Mouse (Mus musculus): ENCODE measurements around the gene Mpv17l2.
A peak's percentile ranks its signal among the peaks of the same experiment; 100 is the strongest.

The Mpv17l2 gene

GRCm38 (mm10) chr8:70766571-70767440 lies 6.1 kb upstream of the Mpv17l2 start:
- peak; percentile 93 for DNase-seq

- DNase-seq = peak in 1 of 2 experiments; percentile 54
Measured at GRCm38 (mm10) chr8:70765838-70766570, 5.3 kb upstream of the Mpv17l2 start.

DNA sequence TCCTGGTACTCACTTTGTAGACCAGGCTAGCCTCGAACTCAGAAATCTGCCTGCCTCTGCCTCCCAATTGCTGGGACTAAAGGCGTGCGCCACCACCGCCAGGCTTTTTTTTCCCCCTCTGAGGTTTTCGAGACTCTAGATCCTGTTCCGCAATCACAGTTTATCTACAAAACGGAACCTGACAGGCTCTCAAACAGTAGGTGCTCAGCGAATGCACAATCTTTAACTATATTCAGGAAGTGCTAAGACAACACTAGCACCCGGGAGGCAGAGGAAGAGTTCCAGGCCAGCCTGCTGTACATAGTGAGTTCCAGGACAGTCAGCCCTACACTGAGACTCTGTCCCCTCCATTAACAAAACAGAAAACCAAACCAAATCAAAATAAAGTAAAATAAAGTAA lies 4.6 kb upstream of the Mpv17l2 start:
- DNase-seq = no peak

DNA sequence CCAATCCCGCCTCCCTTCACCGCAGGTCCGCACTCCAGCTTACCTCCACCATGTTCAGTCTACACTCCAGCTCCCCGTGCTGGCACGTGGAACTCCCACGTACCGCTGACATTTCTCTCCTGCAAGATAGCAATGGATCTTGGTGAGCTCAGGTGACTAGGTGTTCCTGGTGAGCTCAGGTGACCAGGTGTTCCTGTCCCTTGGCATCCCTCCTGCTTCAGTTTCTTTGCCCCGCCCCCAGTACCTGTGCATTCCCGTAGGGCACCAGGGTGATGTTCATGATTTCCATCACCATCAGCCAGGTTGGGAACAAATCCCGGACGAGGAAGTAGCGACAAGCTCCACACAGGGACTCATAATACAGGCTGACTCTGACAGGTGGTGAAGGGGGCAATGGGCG lies 3.9 kb upstream of the Mpv17l2 start:
- DNase-seq = peak in 1 of 2 experiments; percentile 36

DNA sequence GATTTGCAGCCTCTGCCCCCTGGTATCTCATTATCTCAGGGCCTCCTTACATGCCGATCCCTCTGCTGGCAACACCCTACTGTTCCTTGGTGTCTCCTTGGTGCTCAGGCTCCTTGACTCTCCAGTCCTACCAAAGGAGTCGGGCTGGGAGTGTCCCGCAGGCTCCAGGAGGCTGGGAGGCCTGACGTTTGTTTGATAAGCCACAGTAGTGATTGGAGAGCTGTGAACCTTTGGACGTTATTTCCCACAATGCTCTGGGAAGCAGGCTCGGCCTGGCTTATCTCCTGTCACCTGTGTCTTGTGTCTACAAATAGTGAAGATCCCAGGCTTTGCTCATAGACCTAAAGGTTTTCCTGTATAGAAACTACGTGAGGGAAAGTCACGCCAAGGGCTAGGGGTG lies 3.3 kb upstream of the Mpv17l2 start:
- DNase-seq = no peak

GRCm38 (mm10) chr8:70763354-70763753 lies 2.6 kb upstream of the Mpv17l2 start:
- DNase-seq = peak in 1 of 2 experiments; percentile 75

DNA sequence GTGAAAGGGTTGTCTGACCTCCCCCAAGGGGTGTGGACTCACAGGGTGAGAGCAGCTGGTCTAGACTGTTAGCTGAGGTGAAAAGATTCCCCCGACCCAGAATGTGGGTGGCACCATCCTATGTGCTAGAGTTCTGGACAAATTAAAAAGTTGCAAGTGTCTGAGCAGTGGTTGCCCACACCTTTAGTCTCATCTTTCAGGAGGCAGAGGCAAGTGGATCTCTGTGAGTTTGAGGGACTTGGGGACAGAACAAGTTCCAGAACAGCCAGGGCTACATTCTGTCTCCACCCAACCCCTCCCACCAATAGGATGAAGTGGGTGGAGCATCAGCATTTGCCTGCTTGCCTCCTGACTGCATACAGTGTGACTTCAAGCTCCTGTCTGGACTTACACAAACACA lies 1.4 kb upstream of the Mpv17l2 start:
- DNase-seq = no peak

DNA sequence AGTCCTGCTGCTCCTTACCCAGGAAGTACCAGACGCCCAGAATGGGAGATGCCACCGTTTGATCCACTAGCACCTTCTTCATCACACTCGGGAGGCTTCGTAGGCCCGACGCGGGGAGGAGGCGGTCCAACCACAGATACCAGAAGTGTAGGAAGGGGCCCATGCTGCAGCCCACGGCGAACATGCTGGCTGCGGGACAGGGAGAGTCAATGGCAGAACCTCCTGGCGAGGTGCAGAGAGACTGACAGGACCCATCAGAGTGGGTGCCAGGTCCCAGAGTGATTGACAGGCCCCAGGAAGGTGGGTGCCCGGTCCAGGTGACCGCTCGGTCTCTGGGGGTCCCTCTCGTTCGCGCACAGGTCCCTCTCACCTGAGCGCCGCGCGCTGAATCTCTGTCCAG lies 396 bp downstream of the Mpv17l2 start:
- no peak for DNase-seq

GRCm38 (mm10) chr8:70758616-70759561 lies 1.9 kb downstream of the Mpv17l2 start:
- DNase-seq = peak; percentile 23 to 37

GRCm38 (mm10) chr8:70758308-70758615 lies 2.5 kb downstream of the Mpv17l2 start:
- DNase-seq = no peak

- DNase-seq = peak in 1 of 2 experiments; percentile 19
Measured at GRCm38 (mm10) chr8:70757523-70758307, 3.0 kb downstream of the Mpv17l2 start.

GRCm38 (mm10) chr8:70756476-70757040 lies 4.2 kb downstream of the Mpv17l2 start:
- DNase-seq = peak in 1 of 2 experiments; percentile 3

DNA sequence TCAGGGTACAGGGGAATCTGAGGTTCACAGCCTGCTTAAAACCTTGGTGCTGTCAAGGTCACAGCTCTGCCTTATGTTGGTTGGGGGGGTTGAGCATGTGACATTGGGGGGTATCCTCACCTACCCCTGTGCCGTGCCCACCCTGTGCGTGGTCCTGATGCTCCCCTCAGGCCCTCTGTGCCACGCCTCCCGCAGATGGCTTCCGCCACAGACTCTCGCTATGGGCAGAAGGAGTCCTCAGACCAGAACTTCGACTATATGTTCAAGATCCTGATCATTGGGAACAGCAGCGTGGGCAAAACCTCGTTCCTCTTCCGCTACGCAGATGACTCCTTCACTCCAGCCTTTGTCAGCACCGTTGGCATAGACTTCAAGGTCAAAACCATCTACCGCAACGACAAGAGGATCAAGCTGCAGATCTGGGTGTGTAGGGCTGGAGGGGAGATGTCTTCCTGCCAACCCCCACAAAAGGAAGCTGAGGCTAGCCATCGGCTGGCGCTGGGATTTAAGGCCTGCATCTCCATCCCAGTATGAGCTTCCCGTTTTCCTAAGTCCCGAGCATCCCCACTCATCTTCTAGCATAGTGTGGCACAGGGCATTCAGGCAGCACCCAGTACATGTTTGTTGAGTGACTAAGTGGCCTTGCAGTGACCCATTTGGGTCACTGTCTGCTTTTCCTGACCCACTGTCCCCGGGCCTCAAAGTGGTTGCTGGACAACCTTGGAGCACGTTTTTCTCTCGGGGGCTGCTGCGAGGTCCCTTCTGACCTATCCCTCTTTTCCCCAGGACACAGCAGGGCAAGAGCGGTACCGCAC lies 4.9 kb downstream of the Mpv17l2 start:
- DNase-seq = peak in 1 of 2 experiments; percentile 13

DNA sequence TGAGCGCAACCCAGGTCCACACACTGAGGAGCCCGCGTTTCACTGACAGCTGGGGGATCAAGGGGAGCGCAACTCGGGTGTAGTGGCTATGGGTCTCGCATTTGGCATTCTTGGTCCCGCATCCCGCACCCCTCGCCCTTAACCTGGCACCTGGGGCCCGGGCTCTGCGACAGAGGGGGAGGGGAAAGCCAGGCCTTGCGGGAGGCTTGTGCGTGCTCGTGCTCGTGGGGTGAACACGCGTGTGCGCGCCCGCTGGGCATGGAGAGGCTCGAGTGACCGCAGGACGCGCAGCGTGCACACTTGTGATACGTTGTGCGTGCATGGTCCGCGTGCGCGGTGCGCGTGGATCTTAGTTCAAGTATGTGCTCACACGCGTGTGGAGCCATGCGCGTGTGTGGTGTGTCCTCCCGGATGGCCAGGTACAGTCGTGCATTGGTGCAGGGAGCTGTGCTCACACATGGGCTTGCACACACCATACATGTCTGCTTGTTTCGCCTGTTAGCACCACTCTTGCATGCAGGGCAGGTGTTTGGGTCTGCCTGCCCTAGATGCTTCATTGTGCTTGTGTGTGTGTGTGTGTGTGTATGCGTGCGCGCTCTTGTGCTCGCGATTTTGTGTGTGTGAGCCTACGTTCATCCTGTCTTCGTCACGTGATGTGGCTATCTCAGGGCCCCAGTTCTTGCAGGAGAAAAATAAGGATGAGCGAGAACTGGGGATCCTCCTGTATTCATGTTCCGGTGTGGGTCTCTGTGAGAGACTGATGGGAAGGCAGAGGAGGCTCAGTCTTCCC lies 5.7 kb downstream of the Mpv17l2 start:
- DNase-seq = peak in 1 of 2 experiments; percentile 51

GRCm38 (mm10) chr8:70754043-70754870 lies 6.5 kb downstream of the Mpv17l2 start, which contains the start of gene Rab3a:
Gene Rab3a (plus strand): TSS chr8:70754679.
- peak; percentile 97 to 99 for DNase-seq

GRCm38 (mm10) chr8:70753151-70753550 lies 7.6 kb downstream of the Mpv17l2 start:
- peak; percentile 81 to 86 for DNase-seq

- DNase-seq = peak; percentile 82 to 88
Measured at GRCm38 (mm10) chr8:70752000-70752764, 8.6 kb downstream of the Mpv17l2 start.

GRCm38 (mm10) chr8:70750128-70750680 lies 10.5 kb downstream of the Mpv17l2 start:
- DNase-seq = no peak
